Mouse (Mus musculus): ENCODE data around the gene Sugct. TPM values are rescaled to one million over a fixed set of nuclear protein-coding genes. Genes with fewer than 3 reads are reported as not detected.

Sugct gene
- polyA plus RNA-seq, 1 experiment from 2014 or later: 3.6 TPM

DNA sequence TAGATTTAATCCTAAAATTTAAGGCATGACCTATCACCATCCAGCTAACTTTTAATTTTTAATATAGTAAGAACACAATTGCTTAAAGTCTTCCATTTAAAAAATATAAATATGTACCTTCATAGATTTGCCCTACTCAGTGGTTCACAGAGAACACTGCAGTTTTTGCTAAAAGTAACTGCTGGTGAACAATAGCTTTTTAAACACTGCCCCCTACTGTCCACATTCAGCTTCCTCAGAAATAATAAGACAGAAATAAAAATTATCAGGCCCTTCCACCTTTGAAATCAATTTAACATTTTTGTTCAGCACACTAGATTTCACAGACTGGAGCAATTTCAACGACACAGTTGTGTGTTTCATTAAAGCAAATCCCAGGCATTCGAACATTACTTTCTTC lies 53.1 kb downstream of the Sugct start:
- Histone ChIP-seq H3K4me3 (ENCODE audit: low read depth, low read length) (no peak overlapping the region), H3K4me2 (ENCODE audit: low read depth, low read length, severe bottlenecking) (no peak overlapping the region), H3K27ac (ENCODE audit: low read depth, low read length) (no peak overlapping the region), H3K9ac (ENCODE audit: low read length) (no peak overlapping the region), H3K36me3 (ENCODE audit: control insufficient read depth, insufficient read depth, low read length) (no peaks in the 10 kb centered on the region), H3K9me3 (ENCODE audit: control insufficient read depth, low read length) (no peaks in the 10 kb centered on the region), H3K27me3 (ENCODE audit: control insufficient read depth, insufficient read depth, low read length) (no peaks in the 10 kb centered on the region), H3K4me1 (replicated peaks; ENCODE audit: control insufficient read depth, insufficient read depth, low read length) (no peaks in the 10 kb centered on the region)
- WGBS: 59% methylated on average over 2 of the region's 2 CpGs
- DNase-seq (ENCODE audit: low spot score) (no peak), ATAC-seq (replicated peaks; ENCODE audit: low FRiP score) (no peak)

DNA sequence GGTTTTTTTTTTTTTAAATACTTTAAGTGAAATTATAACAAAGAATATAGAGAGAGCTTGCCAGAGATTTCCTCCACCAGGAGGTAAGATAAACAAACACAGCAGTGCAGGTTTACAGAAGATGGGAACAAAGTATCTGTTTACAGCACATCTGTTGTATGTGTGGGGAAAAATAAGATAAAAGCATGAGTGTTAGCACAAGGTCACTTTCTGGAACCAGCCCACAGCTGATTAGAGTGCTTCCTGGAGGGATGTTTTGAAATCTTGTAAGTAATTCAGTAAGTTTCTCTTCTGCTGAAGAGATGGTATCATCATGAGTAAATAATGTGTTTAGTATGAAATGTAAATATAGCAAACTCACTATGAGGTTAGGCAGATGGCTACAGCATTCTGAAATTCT lies 57.3 kb downstream of the Sugct start:
- Histone ChIP-seq H3K9me3 (ENCODE audit: control insufficient read depth, low read length) (no peaks in the 10 kb centered on the region), H3K27me3 (ENCODE audit: control insufficient read depth, insufficient read depth, low read length) (no peaks in the 10 kb centered on the region), H3K27ac (ENCODE audit: low read depth, low read length) (no peak overlapping the region), H3K4me2 (ENCODE audit: low read depth, low read length, severe bottlenecking) (no peak overlapping the region), H3K4me1 (replicated peaks; ENCODE audit: control insufficient read depth, insufficient read depth, low read length) (no peaks in the 10 kb centered on the region), H3K9ac (ENCODE audit: low read length) (no peak overlapping the region), H3K4me3 (ENCODE audit: low read depth, low read length) (no peak overlapping the region), H3K36me3 (ENCODE audit: control insufficient read depth, insufficient read depth, low read length) (no peaks in the 10 kb centered on the region)
- DNase-seq (ENCODE audit: low spot score): no peak
- no peak for ATAC-seq (replicated peaks; ENCODE audit: low FRiP score)

DNA sequence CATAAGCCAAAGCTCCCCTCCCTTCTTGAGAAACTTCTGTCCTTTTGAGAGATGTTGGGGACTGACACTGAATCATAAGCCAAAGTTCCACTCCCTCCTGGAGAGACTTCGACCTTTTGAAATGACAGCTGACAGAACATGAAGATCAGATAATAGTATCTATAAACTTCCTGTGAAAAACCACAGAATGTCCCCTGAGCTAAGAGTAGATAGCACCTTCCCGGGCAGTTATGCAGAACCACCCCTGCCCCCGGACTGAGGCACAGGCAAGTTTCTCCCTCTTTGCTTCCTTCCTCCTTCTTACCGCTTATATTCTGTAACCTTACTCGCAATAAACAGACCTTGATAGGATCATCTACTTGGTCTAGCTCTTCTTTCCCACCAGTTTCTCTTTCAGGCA lies 68.2 kb downstream of the Sugct start:
- Histone ChIP-seq H3K27me3 (ENCODE audit: control insufficient read depth, insufficient read depth, low read length) (no peaks in the 10 kb centered on the region), H3K4me3 (ENCODE audit: low read depth, low read length) (no peak overlapping the region), H3K27ac (ENCODE audit: low read depth, low read length) (no peak overlapping the region), H3K36me3 (ENCODE audit: control insufficient read depth, insufficient read depth, low read length) (no peaks in the 10 kb centered on the region), H3K9ac (ENCODE audit: low read length) (no peak overlapping the region), H3K4me2 (ENCODE audit: low read depth, low read length, severe bottlenecking) (no peak overlapping the region), H3K9me3 (ENCODE audit: control insufficient read depth, low read length) (no peaks in the 10 kb centered on the region), H3K4me1 (replicated peaks; ENCODE audit: control insufficient read depth, insufficient read depth, low read length) (no peaks in the 10 kb centered on the region)
- DNase-seq (ENCODE audit: low spot score) (no peak), ATAC-seq (replicated peaks; ENCODE audit: low FRiP score) (no peak)
- WGBS: 90% methylated on average over 5 of the region's 5 CpGs

DNA sequence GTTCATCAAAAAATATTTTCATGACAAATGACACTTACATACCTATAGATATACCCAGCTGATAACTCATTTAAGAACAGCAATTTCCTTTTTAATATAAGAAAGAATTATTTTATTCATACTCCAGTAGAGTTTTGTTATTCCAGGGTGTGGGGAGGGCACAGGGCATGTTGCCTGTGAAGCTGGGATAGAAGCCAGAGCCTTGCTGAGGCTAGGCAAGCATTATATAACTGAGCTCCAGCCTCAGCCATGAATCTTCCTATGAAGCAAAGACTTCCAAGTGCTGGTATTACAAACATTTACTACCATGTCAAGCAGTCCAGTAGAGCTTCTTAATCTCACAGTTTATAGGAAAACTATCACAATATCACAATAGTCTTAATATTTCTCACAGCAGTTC lies 70.4 kb downstream of the Sugct start:
- Histone ChIP-seq H3K4me2 (ENCODE audit: low read depth, low read length, severe bottlenecking) (no peak overlapping the region), H3K27ac (ENCODE audit: low read depth, low read length) (no peak overlapping the region), H3K9ac (ENCODE audit: low read length) (no peak overlapping the region), H3K9me3 (ENCODE audit: control insufficient read depth, low read length) (no peaks in the 10 kb centered on the region), H3K36me3 (ENCODE audit: control insufficient read depth, insufficient read depth, low read length) (no peaks in the 10 kb centered on the region), H3K27me3 (ENCODE audit: control insufficient read depth, insufficient read depth, low read length) (no peaks in the 10 kb centered on the region), H3K4me1 (replicated peaks; ENCODE audit: control insufficient read depth, insufficient read depth, low read length) (no peaks in the 10 kb centered on the region), H3K4me3 (ENCODE audit: low read depth, low read length) (no peak overlapping the region)
- ATAC-seq (replicated peaks; ENCODE audit: low FRiP score): no peak
- DNase-seq (ENCODE audit: low spot score): no peak

DNA sequence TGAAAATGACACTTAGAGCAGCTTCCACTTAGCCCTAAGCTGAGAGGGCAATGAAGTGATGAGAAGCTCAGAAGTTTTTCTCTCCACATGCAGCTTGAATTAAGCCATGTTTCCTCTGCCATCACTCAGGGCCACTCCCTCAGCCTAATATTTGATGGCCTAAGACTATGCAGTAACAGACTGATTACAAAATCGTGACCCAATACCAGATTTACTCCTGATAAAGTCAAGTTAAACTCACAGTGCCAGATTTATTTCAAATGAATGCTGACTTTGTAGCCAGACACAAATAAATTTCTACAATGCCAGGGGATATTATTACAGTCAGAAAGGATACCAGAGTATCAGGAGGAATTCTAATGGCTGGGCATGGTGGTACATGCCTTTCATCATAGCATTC lies 89.1 kb downstream of the Sugct start:
- no peak overlapping the region for H3K9ac ChIP-seq (ENCODE audit: low read length)
- WGBS: 89% methylated on average over 1 of the region's 1 CpGs
- ATAC-seq (replicated peaks; ENCODE audit: low FRiP score): no peak

DNA sequence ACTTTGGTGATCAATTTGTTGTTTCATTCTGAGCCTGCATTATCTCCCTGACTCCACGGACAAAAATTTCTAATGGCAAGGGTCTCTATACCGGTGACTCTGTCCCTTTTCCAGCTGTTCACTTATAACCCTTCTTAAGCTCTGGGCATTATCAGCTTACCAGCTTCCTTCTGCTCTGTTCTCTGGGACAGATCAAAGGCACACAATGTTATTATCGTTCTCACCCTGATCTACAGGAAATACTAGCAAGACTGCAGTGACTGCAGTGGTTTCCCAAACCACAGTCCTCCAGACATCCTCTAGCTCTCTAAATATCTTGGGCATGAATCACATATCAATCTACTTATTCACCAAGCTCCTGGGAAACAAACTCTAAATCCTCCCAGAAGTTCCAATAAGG lies 90.7 kb downstream of the Sugct start:
- Histone ChIP-seq H3K9ac (ENCODE audit: low read length) (no peak overlapping the region), H3K4me1 (replicated peaks; ENCODE audit: control insufficient read depth, insufficient read depth, low read length) (no peaks in the 10 kb centered on the region), H3K36me3 (ENCODE audit: control insufficient read depth, insufficient read depth, low read length) (no peaks in the 10 kb centered on the region), H3K4me3 (ENCODE audit: low read depth, low read length) (no peak overlapping the region), H3K9me3 (ENCODE audit: control insufficient read depth, low read length) (no peaks in the 10 kb centered on the region), H3K27me3 (ENCODE audit: control insufficient read depth, insufficient read depth, low read length) (no peaks in the 10 kb centered on the region), H3K4me2 (ENCODE audit: low read depth, low read length, severe bottlenecking) (no peak overlapping the region), H3K27ac (ENCODE audit: low read depth, low read length) (no peak overlapping the region)
- DNase-seq (ENCODE audit: low spot score) (no peak), ATAC-seq (replicated peaks; ENCODE audit: low FRiP score) (no peak)
- 78% methylated on average over 3 of the region's 3 CpGs for WGBS

More for the DNA sequence above, 89.1 kb downstream of the Sugct start:
- no peak overlapping the region for H3K27ac ChIP-seq (ENCODE audit: low read depth, low read length)
- no peaks in the 10 kb centered on the region for H3K4me1 ChIP-seq (replicated peaks; ENCODE audit: control insufficient read depth, insufficient read depth, low read length)
- H3K4me3 ChIP-seq (ENCODE audit: low read depth, low read length): no peak overlapping the region
- H3K36me3 ChIP-seq (ENCODE audit: control insufficient read depth, insufficient read depth, low read length): no peaks in the 10 kb centered on the region
- no peaks in the 10 kb centered on the region for H3K9me3 ChIP-seq (ENCODE audit: control insufficient read depth, low read length)
- no peak overlapping the region for H3K4me2 ChIP-seq (ENCODE audit: low read depth, low read length, severe bottlenecking)
- no peaks in the 10 kb centered on the region for H3K27me3 ChIP-seq (ENCODE audit: control insufficient read depth, insufficient read depth, low read length)
- DNase-seq (ENCODE audit: low spot score): no peak

DNA sequence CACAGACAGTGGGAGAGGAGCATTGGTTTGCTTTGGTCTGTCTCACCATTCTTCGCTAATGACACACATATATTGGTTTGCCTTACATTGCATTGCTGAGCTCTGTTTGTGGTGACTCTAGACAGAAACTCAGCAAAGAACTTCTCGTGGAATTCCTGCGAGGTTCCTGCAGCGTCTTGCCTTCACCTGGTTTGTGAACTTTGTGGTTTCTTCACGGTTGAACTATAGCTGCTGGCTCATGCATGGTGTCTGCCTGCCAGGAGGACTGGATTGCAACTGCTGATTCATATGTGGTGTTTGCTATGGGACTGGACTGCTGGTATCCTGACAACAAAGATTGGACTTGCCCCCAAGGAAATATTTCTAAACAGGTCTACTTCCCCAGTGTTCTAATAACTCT lies 91.6 kb downstream of the Sugct start:
- no peak overlapping the region for H3K27ac ChIP-seq (ENCODE audit: low read depth, low read length)
- no peak overlapping the region for H3K9ac ChIP-seq (ENCODE audit: low read length)
- DNase-seq (ENCODE audit: low spot score): no peak
- H3K9me3 ChIP-seq (ENCODE audit: control insufficient read depth, low read length): no peaks in the 10 kb centered on the region
- H3K27me3 ChIP-seq (ENCODE audit: control insufficient read depth, insufficient read depth, low read length): no peaks in the 10 kb centered on the region
- no peak overlapping the region for H3K4me3 ChIP-seq (ENCODE audit: low read depth, low read length)
- no peaks in the 10 kb centered on the region for H3K4me1 ChIP-seq (replicated peaks; ENCODE audit: control insufficient read depth, insufficient read depth, low read length)
- H3K36me3 ChIP-seq (ENCODE audit: control insufficient read depth, insufficient read depth, low read length): no peaks in the 10 kb centered on the region
- whole genome bisulfite sequencing: 89% methylated on average over 5 of the region's 5 CpGs
- no peak overlapping the region for H3K4me2 ChIP-seq (ENCODE audit: low read depth, low read length, severe bottlenecking)
- ATAC-seq (replicated peaks; ENCODE audit: low FRiP score): no peak

DNA sequence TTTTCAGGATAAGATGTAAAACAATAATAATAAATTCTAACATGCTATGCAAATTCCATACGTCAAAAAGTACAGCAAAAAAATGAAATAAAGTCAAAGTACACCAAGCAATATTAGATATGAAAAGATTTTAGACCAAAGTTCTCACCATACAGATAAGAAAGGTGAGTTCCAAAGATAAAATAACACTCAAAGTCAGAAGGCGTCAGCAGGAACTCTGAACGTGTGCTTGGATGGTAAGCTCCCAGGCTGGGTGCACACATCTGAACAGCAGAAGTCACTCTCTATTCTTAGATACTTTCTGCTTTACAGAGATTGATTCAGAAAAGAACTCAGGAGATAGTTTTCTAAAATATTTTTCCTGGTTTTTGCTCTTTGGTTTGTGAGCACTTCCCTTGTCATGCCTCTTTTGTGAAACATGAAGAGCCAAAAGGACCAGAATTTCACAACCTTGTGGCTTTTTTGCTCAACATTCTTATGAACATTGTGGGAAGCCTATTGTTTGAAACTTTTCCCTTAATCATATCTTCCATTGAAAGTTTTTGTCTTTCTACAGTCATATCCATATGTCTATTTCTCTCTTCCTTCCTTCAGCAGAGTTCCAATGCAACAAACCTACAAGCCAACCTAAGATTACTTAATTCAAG lies 110.0 kb downstream of the Sugct start:
- Histone ChIP-seq H3K27ac (ENCODE audit: low read depth, low read length) (no peak overlapping the region), H3K4me2 (ENCODE audit: low read depth, low read length, severe bottlenecking) (no peak overlapping the region), H3K9ac (ENCODE audit: low read length) (no peak overlapping the region), H3K4me1 (replicated peaks; ENCODE audit: control insufficient read depth, insufficient read depth, low read length) (no peaks in the 10 kb centered on the region), H3K36me3 (ENCODE audit: control insufficient read depth, insufficient read depth, low read length) (no peaks in the 10 kb centered on the region), H3K27me3 (ENCODE audit: control insufficient read depth, insufficient read depth, low read length) (no peaks in the 10 kb centered on the region), H3K9me3 (ENCODE audit: control insufficient read depth, low read length) (no peaks in the 10 kb centered on the region), H3K4me3 (ENCODE audit: low read depth, low read length) (no peak overlapping the region)
- DNase-seq (ENCODE audit: low spot score) (no peak), ATAC-seq (replicated peaks; ENCODE audit: low FRiP score) (no peak)
- 53% methylated on average over 3 of the region's 3 CpGs for WGBS

DNA sequence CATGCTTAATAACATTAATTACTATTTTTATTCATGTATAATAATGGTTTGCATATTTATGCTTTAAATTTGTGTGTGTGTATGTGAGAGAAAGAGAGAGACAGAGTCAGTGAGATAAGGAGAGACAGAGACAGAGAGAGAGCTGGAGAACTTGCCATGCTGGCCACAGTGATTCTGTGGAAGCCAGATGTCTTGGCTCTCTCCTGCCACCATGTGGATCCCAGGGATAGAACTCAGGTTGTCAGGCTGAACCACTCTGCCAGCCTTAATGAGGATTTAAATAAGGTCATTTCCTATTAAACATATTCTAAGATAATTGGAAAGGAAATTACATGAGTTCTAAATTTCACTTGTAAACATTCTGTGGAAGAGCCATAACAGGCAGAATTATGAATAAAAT lies 110.5 kb downstream of the Sugct start:
- H3K27me3 ChIP-seq (ENCODE audit: control insufficient read depth, insufficient read depth, low read length): no peaks in the 10 kb centered on the region
- H3K4me2 ChIP-seq (ENCODE audit: low read depth, low read length, severe bottlenecking): no peak overlapping the region
- ATAC-seq (replicated peaks; ENCODE audit: low FRiP score): peak; percentile 80
- no peaks in the 10 kb centered on the region for H3K4me1 ChIP-seq (replicated peaks; ENCODE audit: control insufficient read depth, insufficient read depth, low read length)
- peak; percentile 59 for DNase-seq (ENCODE audit: low spot score)
- no peak overlapping the region for H3K9ac ChIP-seq (ENCODE audit: low read length)
- H3K9me3 ChIP-seq (ENCODE audit: control insufficient read depth, low read length): no peaks in the 10 kb centered on the region
- H3K36me3 ChIP-seq (ENCODE audit: control insufficient read depth, insufficient read depth, low read length): no peaks in the 10 kb centered on the region
- no peak overlapping the region for H3K27ac ChIP-seq (ENCODE audit: low read depth, low read length)
- H3K4me3 ChIP-seq (ENCODE audit: low read depth, low read length): no peak overlapping the region

Data from forebrain, embryonic 11.5 days (tissue).